Mouse (Mus musculus): Measurements from ENCODE around the gene A930033H14Rik. TPM values are rescaled to one million over a fixed set of nuclear protein-coding genes. Genes with fewer than 3 reads are reported as not detected.
A peak's percentile ranks its signal among the peaks of the same experiment; 100 is the strongest.

The A930033H14Rik gene
- 1 to 10 TPM; 6.2 to 8.3 TPM for total RNA-seq (2021)
- long read RNA-seq, experiment 1, transcript A930033H14Rik-201 (2 exons, 2,969 nt), result major isoform, 6 of 6 reads
- long read RNA-seq, experiment 1, partial matches to known transcripts, result 0 of 6 reads
- long read RNA-seq, experiment 1, other reads (novel, unspliced or antisense), result 0 of 6 reads
- long read RNA-seq, experiment 2, transcript A930033H14Rik-201 (2 exons, 2,969 nt), result major isoform, 7 of 9 reads
- long read RNA-seq, experiment 2, partial matches to known transcripts, result 0 of 9 reads
- long read RNA-seq, experiment 2, other reads (novel, unspliced or antisense), result 2 of 9 reads

DNA sequence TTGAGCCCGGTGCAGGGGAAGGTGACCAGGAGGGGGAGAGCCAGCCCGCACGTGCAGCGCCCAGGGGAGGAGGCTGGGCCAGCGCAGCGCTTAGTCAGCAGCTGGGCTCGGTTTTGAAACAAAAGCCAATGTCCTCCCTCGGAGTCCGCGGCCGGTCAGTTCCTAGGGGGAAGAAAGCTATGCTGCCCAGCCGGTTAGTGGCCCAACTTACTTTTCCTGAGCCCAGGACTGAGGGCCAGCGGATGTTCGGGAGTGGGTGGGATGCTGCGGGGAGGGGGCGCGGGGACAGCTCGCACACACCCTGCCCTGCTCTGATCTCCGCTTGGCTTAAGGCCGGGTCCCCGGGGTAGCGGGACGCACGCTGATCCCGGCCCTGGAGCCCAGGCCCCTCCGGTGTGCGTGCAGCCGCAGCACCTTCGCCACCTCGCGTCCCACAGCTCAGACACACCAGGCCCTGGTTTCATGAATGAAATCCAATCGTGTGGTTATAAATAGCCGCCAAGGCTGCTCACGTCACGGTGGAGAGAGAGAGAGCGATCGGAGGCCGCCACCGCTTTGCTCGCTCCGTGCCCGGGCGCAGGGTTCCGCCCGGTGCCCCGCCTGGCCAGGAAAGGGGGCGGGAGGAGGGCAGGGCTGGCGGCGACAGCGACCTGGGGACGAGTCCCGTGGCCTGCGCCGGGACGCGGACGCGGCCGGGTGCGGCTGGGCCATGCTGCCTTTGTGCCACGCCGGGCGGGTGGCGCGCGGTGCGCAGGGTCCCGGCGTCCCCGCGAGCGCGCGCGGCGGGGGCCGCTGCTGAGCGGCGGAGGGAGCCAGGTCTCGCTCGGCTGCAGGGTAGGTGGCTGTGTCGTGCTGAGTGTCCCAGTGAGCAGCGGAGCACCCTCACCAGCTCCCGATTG is at the start of gene A930033H14Rik:
A930033H14Rik (minus strand) TSS at position 557 of the 899 bp plus-strand sequence.
- peak; percentile 71 to 85 for DNase-seq (ENCODE audit: low spot score in 2 of 2)

DNA sequence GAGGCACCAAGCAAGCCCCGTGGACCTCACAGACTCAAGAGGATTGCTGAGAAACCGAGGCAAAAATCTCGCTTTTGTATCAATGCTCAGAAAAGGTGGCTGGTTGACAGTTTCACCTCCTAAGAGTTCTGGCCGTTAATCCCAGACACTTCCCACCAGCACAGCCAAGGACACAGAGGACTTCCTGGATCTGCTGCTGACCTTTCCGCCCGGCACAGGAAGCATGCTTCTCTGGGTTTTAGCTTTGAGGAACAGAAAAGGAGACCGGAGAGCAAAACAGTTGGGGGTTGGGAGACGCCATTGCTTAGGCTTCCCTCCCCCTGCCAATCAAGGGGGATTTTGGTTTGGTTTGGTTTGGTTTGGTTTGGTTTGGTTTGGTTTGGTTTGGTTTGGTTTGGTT is 47.0 kb upstream of the A930033H14Rik start:
- no peak for DNase-seq (ENCODE audit: low spot score in 2 of 2)

DNA sequence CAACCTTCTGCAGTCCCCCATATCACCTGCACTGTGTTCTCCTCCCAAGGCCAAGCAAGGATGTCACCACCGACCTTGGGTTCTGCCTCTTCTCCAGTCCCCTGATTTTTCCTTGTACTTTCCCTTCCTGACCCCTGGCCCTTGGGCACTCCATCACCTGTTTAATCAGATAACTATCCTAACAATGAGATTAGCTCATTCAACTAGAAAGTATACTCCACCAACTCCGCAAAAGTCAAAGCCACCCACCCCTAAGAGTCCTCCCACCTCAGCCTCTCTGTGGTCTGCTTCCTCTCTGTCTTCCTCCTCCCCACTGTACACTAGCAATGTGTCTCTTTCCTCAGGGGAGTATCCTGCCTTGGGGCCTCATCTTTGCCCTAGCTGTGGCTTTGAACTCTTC is 46.3 kb upstream of the A930033H14Rik start:
- DNase-seq (ENCODE audit: low spot score in 2 of 2), result no peak

DNA sequence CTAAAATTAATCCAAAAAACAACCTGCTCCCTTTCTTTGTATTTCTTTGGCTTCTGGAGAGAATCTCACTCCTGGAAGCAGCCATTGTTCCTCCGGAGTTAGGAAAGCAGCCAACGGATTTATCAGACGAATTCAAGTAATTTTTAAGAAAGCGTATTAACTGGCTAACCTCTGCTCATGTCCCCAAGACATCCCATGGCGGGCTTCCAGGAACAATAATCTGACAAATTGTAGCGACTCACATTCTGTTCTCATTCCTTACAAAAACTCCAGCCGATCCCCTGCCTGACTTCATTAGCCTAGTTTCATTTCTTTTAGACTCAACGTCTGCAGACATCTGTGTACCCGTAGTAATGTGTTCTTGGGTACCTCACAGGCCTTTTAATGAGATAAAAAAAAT is 45.7 kb upstream of the A930033H14Rik start:
- DNase-seq (ENCODE audit: low spot score in 2 of 2), result peak in 1 of 2 experiments; percentile 47

DNA sequence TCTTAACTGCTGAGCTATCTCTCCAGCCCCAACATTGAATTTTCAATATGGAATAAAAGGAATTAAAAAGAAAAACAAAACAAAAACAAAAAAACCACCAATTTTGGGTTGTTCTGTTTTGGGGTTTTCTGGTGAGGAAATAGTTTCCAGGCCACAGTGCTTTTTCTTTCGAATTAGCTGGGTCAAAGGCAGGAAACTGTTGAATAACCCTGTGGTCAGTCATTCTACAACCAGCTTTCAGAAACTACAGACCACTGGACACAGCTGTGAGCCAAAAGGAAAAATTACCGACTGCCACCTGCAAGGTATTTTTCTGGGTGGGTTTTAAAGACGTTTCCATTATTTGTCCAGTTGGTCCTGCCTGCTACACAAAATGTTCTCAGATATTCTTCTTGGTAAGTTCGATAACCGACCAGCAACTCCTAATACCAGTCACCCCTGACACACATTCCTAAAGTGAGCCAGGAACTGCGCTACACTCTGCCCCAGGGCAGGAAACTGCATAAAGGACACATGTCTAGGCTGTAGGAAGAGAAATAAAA is 44.8 kb upstream of the A930033H14Rik start:
- no peak for DNase-seq (ENCODE audit: low spot score in 2 of 2)

DNA sequence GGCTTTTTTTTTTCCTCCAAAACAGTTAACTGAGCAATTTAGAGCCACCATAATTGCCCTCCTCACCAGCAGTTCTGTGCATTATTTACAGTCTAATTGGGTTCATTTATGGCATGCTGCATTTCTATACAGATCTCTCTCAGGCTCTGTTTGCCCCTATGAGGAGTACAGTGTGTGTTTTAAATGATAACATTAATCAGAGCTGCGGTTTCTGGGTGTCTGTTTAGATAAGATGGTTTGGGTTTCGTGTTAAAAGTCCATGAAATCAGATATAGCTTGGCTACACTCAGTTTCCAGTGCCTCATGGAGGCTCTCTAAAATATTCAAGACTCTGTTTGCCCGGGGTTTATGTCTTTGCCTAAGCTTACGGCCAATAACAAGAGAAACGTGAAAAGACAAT is 42.7 kb upstream of the A930033H14Rik start:
- DNase-seq (ENCODE audit: low spot score in 2 of 2), result no peak

DNA sequence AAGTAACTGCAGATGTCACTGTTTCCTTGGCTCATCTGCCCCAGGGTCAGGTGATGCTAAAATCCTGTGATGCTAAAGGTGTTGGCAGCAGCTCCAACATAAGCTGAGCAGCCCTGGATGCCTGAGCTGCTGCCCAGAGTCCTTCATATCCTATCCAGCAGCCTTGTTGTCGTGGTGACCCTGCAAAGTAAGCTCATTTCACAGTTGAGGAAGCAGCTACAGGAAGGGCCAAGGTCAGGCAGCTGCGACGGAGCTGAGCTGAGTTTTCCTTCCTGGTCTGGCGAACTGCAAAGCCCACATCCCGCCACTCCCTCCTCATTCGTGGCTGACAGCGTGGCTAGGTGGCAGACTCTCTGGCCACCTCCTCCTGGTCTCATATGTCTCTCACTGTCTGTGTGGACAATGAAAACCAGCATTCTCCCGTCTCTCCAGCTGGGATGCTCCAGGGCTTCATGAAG is 41.5 kb upstream of the A930033H14Rik start:
- DNase-seq (ENCODE audit: low spot score in 2 of 2), result peak in 1 of 2 experiments; percentile 54

DNA sequence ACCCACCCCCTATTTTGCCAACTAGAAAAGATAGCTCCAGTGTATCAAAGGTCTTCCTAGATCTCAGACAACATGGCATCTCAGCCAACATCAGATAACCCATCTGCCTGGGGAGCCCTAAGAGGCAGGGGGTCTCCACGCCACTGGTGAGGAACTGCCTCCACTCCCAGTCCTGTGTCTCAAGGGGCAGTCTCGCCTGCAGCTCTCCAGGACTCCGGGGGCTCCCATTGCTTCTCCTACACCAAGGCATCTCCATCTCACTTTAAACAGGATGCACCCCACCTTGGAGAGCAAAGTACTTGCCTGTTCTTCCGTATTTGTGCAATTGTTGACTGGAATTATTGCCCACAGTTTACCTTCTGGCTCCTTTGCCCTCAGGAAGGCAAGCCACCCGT is 40.8 kb upstream of the A930033H14Rik start:
- no peak for DNase-seq (ENCODE audit: low spot score in 2 of 2)

DNA sequence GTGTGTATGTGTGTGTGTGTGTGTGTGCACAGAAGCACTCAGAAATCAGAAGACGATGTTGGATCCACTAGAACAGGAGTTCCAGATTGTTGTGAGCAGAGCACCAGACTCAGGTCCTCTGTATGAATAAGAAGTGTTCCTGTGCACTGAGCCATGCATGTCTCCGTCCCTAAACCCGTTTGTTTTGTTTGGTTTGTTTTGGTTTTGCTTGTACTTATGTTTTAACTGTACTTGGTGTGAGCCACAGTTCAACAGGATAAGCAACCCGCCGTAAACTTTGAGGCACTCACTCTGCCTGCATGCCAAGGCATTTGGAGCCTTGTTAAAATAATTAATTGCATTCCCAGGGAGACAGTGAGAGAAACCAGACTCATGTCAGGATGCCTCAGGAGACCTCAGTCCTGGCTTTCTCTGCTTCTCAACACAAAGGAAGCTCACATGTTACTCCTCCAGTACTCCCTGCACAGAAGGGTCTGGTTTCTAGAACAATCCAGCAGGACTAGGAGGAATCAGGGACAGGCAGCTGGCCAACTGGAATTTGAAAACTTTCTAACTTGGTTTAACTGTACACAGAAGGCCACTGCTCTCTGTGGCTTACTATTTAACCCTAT is 40.3 kb upstream of the A930033H14Rik start:
- peak in 1 of 2 experiments; percentile 55 for DNase-seq (ENCODE audit: low spot score in 2 of 2)

DNA sequence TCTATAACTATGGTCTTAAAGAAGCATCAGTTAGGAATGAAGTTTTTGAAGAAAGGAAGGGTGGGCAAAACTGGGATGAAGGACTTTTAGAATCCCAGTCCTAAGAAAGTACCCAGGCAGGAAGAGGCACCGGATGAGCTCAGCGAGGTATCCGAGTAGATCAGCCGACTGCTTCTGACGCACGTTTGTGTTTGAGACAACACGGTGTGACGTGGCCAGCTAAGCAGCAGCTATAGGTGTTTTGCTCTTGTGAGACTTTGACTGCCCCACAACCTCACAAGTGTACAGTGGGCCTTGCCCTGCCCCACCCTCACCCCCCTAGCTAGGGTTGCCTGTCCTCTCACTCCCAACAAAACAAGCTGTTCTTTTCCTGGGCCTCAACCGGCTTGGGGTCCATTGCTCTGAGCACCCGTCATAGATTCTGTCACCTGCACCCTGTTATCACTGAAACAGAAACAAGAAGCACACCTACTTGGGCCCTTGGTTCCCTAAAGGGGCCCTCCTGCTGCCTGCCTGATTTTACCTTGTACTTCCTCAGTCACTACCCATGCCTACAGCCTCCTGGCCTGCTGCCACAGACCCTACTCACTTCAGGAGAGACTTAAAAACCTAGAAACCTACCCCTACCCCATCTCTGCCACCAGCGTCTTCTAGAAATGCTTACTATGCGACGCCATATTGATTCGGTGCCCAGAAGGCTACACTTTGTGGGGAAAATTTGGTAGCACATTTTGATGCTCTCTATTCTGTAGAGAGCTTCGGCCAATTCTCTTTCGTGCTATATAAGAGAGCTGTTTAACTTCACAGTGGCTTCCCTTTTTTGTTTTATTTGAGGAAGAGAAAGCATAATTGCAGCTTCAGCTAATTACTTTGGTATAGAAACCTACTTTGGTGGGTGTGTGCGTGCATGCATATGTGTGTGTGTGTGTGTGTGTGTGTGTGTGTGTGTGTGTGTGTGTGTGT is 39.5 kb upstream of the A930033H14Rik start:
- DNase-seq (ENCODE audit: low spot score in 2 of 2), result no peak

DNA sequence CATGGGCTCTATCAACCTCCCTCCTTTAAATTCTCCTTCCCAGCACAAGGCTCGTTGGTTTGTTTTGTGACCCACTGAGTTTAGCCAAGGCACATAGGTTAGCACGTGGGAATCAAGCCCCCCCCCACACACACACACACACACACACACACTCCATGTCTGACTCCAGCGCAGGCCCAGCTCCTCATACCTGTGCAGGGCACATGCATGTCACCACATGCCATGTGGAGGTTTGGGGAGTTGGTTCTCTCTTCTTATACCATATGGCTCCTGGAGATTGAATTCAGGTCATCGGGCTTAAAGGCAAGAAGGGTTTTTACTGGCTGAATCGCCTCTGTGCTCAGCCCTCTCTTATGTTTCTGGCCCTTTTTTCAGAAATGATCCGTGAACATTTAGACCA is 38.4 kb upstream of the A930033H14Rik start:
- DNase-seq (ENCODE audit: low spot score in 2 of 2), result no peak

DNA sequence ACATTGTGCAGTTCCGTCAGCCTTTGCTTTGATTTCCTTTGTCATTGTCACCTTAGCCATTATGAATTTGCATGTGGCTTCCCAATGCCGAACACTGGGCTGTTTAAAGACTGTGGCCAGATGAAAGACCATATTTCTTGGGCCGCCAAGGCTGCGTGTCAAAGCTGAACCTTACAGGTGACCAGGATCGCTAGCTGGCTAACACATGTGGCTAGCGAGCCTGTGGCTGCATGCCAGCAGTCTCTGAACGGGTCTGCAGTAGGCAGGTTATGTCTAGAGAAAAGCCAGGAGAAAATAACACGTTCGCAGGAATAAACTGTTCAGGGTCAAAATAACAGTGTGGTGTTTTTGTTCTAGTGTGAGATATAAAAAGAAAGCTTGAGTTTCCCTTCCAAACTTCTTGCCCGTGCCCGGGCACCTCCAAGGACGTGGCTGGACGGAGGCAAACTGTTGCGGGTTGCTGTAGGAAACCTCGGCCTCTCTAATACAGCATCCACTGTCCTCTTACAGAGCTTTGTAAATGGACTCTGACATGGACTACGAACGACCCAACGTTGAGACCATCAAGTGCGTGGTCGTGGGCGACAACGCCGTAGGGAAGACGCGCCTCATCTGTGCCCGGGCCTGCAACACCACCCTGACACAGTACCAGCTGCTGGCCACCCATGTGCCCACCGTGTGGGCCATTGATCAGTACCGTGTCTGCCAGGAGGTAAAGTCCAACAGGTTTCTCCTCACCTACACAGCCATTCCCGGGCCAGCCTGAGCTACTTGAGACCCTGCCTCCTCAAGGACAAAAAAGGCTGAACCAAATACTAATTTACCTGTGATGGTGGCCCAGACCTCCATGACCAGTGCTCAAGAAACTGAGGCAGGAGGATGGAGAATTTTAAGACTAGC is 35.6 kb upstream of the A930033H14Rik start:
- DNase-seq (ENCODE audit: low spot score in 2 of 2), result no peak

DNA sequence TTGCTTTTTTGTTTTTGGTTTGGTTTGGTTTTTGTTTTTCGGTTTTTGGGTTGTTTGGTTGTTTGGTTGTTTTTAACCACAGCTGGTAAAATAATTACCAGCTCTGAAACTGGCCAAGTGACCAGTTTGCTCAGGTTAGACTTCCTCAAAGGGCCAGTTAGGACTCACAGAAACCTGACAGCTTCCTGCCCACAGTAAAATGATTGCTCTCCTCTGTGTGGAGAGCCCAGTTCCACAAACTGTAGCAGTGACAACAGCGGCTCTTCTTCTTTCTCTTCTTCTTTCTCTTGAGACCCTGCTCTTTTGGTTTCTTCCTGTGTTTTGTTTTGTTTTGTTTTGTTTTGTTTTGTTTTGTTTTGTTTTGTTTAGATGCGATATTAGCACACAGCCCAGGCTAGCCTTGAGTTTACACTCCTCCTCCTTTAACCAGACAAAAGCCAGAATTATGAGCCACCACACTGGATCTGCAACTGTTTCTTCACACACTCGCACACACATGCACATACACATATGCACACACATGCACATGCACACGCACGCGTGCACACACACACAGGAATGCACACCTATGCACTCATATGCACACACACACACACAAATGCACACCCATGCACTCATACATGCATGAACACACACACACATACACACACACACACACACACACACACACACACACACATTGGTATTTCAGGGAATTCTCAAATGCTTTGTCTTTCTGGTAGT is 34.6 kb upstream of the A930033H14Rik start:
- no peak for DNase-seq (ENCODE audit: low spot score in 2 of 2)

DNA sequence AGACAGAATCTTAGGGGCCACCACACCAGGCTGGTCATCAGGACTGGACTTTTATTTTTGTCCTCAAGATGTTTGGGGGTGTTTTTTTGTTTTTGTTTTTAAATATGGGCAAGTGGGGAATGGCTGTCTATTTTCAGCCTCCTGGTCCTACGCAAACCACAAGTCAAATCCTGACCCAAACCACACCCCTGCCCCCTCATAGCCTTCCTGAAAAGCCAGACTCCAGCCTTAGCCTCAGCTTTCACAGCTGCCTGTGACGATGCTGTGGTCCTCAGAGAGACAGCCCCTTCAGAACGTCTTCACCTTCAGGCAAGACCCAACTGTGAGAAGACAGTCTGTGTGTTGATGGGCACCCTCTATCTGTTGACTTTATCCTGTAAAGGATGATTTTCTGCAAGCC is 33.9 kb upstream of the A930033H14Rik start:
- no peak for DNase-seq (ENCODE audit: low spot score in 2 of 2)

DNA sequence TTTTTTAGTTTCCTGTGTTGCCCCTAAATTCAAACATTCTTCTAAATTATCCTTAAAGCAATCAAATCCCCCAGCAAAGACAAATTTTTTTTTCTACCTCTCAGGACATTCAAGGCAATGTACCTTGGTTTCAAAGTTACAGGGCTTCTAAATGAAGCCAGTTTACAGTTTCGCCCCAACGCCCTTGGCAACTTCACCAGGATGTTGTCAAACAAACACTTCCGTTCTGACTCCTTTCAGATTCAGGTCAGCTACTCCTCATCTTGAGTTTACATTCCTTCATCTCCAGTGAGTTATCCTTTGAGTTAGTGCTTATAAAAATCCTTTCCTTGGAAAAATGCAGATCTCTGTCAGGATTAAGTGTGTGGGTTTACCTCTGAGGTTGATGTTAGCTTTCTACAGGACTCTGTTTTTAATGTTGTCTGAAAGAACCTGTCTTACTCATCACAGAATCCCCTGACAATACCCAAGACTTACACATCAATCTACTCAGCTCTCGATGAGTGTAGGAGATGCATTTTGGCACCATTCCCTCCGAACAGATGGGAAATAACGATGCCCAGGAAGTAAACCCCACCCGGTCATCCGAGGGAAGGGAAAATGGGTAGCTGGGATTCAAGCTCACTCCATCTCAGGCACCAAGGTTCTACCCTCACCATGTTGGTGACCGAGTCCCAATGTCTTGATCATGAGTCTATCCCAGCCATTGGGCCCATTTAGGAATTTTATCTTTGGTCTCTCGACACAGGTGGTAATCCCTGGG is 33.2 kb upstream of the A930033H14Rik start:
- no peak for DNase-seq (ENCODE audit: low spot score in 2 of 2)

DNA sequence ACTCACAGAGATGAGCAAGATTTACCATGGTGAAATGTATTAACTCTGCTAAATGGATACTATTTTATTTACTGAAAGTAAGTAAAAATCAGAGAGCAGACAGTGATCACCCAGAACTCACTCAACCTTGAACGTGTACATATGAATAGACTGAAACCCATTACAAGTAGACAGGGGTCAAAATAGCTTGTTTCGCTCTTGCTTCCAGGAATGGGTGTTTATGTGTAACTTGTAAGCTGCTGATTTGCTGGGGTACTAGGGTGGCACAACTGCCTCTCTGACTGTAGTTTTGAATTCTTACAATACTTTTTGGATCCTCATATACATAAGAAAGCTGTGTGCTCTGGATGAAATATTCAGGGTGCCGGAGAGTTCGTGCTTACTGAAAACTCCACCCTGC is 32.3 kb upstream of the A930033H14Rik start:
- no peak for DNase-seq (ENCODE audit: low spot score in 2 of 2)

DNA sequence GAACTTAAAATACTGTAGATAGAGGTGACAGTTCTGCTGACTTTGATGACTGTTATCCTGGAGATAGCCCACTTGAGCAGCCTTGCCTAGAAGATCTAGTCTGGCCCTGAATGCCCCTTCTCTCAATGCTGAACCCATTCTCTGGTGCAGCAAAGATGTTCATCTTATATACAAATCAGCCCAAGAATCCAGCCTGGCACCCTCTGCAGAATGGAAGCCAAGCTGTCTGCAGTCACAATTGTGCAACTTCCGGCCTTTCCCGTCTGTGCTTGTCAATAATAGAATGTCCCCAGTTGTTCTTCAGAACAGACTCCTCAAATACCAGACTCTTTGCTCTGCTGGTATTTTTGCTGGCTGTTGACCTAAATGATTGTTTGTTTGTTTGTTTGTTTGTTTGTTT is 27.6 kb upstream of the A930033H14Rik start:
- DNase-seq (ENCODE audit: low spot score in 2 of 2), result no peak

DNA sequence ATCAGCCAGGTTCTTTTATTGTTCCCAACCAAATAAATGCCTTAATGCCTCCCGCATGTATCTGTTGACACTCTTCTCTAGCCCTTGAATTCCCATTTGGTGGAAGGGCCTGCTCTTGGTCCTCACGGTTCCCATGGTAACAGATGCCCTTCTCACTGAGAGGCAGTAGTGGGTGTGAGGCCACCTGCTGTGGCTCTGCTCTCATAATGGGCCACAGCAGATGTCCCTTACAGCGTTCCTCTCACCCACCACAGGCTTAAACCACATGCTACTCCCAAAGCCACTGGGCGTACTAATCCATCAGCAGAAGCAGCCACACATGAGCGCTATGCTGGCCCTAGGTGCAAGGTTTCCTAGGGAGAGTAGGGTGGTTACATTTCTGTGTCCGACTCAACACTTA is 25.4 kb upstream of the A930033H14Rik start:
- DNase-seq (ENCODE audit: low spot score in 2 of 2), result no peak
